Mouse (Mus musculus) neural tube, embryonic 10.5 days (tissue): ENCODE results near the gene Agmo.

Source experiments
- DNase-seq: peaks from one replicate; pipeline ENCODE4 v3.0.0-alpha.2; 2017; ENCODE audit warnings: low spot score; ENCODE audit errors: extremely low spot score

Agmo gene

GRCm38 (mm10) chr12:37241566-37242021 is at the start of gene Agmo:
Gene Agmo, plus strand, starts transcription at chr12:37241641.
- DNase-seq = no peak

- DNase-seq = no peak
Measured at GRCm38 (mm10) chr12:37231119-37231518, 10.3 kb upstream of the Agmo start.

DNA sequence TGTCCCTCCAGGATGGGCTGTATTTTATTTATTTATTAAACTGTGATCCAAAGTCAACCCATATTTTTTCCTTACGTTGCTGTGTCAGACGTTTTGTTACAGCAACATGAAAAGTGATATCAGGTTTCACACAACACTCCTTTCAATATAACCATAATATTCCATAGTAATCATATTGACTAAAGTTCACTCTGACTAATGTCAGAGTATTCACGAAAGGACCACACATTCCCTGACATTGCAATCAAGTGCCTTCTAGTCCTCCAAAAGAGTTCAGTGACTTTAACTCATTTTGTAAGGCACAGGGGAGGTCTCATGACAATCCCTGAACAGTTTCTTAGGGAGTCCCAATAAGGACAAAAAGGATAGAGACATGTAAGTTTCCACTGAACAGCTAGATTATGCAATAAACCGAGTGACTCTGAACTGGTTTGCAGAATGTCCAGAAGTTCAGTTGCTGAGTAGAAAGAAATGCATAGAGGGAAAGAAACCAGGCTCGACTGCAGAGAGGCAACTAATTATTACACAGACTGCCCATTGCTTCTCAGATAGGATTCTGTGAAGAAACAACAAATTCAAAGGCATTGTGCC is 371 bp upstream of the Agmo start:
- DNase-seq = no peak

GRCm38 (mm10) chr12:37242484-37242883 is 1.0 kb downstream of the Agmo start:
- no peak for DNase-seq

- DNase-seq = no peak
Measured at GRCm38 (mm10) chr12:37244876-37245275, 3.4 kb downstream of the Agmo start.

DNA sequence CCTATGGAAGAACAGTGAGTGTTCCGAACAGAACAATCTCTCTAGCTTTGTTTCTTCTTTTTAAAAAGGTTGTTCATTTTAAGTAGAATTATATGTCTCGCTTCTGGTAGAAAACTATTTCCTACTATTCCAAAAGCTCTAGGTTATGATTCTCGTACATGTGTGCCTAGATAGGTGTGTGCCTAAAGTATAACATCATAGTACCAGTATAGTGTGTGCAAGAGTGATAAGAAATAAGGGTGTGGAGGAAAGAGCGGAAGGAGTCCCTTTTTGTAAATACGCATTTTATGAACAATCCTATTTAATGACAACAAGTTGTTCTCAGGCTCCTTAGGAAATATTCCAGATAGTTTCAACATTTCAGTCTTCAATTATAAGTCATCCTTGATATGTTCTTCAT is 10.2 kb downstream of the Agmo start:
- DNase-seq = no peak

DNA sequence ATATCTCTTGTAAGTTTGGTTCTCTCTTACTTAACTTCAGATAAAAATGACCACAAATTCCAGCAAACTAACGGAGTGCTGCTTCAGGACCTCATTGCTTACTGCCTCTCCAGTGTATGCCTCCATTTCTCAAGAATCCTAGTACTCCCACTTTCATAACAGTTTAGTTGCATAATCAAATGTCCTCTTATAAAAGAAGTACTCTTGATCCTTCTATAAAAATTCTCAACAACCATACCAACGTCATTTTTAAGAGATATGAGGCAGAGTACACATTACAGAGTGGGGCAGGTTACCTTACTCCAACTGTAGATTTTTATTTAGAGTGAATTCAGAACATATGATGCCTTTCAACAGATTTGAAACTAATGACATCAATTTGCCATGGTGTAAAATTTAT is 15.7 kb downstream of the Agmo start:
- DNase-seq = no peak

GRCm38 (mm10) chr12:37259771-37260528 is 18.5 kb downstream of the Agmo start:
- no peak for DNase-seq

GRCm38 (mm10) chr12:37263685-37264084 is 22.2 kb downstream of the Agmo start:
- DNase-seq = no peak

- no peak for DNase-seq
Measured at GRCm38 (mm10) chr12:37268636-37269152, 27.3 kb downstream of the Agmo start.

DNA sequence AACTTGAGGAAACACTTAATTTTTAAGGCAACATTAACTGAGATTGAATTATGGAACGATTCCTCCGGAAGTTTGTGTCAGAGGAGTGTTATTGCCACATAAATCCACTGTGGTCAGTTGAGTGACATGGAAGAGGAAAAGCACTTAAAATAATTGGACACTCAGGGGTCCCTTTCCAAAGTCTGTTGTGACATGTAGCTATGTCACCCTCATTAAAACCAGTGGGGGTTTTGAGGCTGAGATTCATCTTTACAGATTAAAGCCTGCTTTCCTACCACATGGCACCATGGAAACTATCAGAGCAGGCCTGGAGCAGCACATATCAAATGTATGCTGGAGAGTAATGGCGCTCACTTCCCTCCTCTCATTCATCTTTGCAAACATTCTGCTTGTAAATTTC is 31.2 kb downstream of the Agmo start:
- DNase-seq = no peak

DNA sequence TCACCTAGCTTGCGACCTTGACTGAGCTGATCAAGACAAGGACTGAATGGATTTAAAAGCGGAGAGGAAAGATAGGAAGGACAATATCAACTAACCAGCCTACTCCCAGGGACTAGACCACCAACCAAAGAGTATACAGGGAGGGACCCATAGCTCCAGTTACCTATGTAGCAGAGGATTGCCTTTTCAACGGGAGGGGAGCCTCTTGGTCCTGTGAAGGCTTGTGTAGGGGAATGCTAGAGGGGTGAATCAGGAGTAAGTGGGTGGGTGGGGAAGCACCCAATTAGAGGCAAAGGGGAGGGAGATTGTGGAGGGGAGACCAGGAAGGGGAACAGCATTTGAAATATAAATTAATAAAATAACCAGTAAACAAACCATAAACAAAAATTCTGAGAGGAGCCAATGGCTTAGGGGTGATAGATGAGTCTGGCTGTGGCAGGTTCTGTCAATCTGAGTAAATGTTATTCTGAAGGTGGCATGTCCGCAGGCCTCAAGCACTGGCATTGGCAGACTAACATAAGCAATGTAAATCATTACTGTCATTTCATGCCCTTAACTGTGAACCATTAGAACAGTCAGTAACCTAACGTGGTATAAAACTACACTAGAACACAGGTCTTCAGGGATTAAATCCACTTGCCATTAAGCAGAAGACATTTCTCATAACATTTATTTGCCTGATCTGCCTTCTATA is 32.7 kb downstream of the Agmo start:
- DNase-seq = no peak

- no peak for DNase-seq
Measured at GRCm38 (mm10) chr12:37274658-37275019, 33.2 kb downstream of the Agmo start.

GRCm38 (mm10) chr12:37306956-37307466 is 65.6 kb downstream of the Agmo start:
- DNase-seq = no peak

GRCm38 (mm10) chr12:37310786-37311185 is 69.3 kb downstream of the Agmo start:
- peak; percentile 28 for DNase-seq

DNA sequence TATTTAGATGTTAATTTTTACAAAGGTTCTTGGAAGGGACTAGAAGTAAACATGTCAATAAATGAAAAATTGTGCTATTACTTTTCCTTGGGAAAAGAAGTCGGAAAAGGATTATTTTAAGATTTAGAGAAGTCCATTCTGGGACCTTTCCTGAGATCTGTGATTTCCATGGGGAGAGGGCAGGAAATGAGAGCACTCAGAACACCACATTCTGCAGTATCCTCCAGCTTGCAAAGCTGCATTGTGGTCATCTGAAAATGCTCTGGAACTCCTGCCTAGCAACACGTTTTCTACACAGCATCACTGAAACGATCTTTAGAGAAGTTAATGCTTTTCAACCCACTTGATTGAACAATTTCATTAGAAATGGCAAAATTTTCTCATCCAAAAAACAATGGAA is 81.4 kb downstream of the Agmo start:
- DNase-seq = no peak

DNA sequence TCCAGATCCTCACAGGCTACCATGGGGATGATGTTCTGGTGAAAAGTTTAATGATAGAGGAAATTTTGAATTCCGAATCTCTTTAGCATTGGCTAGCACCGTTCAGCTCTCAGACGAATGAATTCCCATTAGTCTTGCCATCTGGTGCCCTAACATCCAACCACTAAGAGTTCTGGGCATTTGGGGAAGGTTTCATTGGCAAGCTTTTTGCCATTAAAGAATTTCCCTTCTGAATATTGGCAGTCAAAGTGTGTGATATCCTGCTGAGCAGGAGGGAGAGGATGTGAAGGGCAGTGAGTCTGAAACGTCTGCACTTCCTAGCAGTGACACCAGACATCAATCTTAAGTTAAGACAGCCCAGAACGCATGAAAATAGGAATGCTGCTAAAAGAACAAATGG is 93.5 kb downstream of the Agmo start:
- no peak for DNase-seq

GRCm38 (mm10) chr12:37344225-37344624 is 102.8 kb downstream of the Agmo start:
- no peak for DNase-seq

GRCm38 (mm10) chr12:37345696-37346095 is 104.3 kb downstream of the Agmo start:
- no peak for DNase-seq

DNA sequence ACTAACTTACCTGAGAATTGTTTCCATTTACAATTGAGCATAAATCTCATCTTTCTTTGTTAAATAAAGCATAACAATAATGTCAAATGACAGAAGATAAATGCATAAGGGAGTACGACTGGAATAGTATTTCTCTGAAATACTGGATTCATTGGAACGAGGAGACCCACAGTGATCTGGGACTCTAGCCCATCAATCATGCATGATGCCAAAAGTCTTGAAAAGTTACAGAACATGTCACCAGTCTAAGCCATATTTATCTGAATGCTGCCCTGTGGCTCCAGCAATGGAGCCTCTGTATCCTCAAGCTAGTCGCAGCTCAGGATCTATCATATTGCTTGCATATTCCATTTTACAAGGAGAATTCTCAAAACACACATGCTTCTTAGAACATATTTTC is 150.9 kb downstream of the Agmo start:
- no peak for DNase-seq

- no peak for DNase-seq
Measured at GRCm38 (mm10) chr12:37402541-37402940, 161.1 kb downstream of the Agmo start.

GRCm38 (mm10) chr12:37426350-37426749 is 184.9 kb downstream of the Agmo start:
- DNase-seq = no peak
